Mouse (Mus musculus) bone marrow, adult 2 months (tissue): ENCODE measurements around the gene 6430548M08Rik.

Experiments
- CTCF ChIP-seq: fragments of 200-500 bp; IDR thresholded peaks from 2 replicates; pipeline ENCODE4 v1.5.1; 2011; ENCODE audit warnings: low read length, control low read depth; ENCODE audit not compliant: control insufficient read depth, insufficient read depth
- POLR2A ChIP-seq: fragments of 200-500 bp; IDR thresholded peaks from 2 replicates; pipeline ENCODE4 v1.6.1; 2011; ENCODE audit warnings: low read depth, mild to moderate bottlenecking, control low read depth, low read length, borderline replicate concordance; ENCODE audit not compliant: control insufficient read depth

GRCm38 (mm10) chr8:120104721-120105272 lies 9.2 kb upstream of the 6430548M08Rik start:
- TF ChIP-seq CTCF, result no peak
- TF ChIP-seq POLR2A, result no peak
